Mouse (Mus musculus): ENCODE measurements around the gene Mief1. TPM values are rescaled to one million over a fixed set of nuclear protein-coding genes. Genes with fewer than 3 reads are reported as not detected.

Mief1 gene
- polyA plus RNA-seq, 1 experiment from 2014 or later: 35.8 TPM

GRCm38 (mm10) chr15:80277107-80277506, 43.3 kb downstream of the Mief1 start:
- no peaks in the 10 kb centered on the region for H3K36me3 ChIP-seq (ENCODE audit: control insufficient read depth, insufficient read depth, low read length)
- no peak overlapping the region for H3K4me3 ChIP-seq (ENCODE audit: low read depth, low read length)
- 47% methylated on average over 9 of the region's 9 CpGs for WGBS
- no peaks in the 10 kb centered on the region; the same call in 1 of the 2 replicates for H3K4me1 ChIP-seq (ENCODE audit: control insufficient read depth, insufficient read depth, low read length)
- H3K27ac ChIP-seq (ENCODE audit: low read depth, low read length): no peak overlapping the region
- H3K9me3 ChIP-seq (ENCODE audit: control insufficient read depth, low read length): no peaks in the 10 kb centered on the region
- no peak for ATAC-seq (ENCODE audit: low read depth)
- no peaks in the 10 kb centered on the region; the same call in 1 of the 2 replicates for H3K27me3 ChIP-seq (ENCODE audit: control insufficient read depth, insufficient read depth, low read length)
- H3K9ac ChIP-seq (replicated peaks; ENCODE audit: low read depth, low read length): no peak overlapping the region
- no peak overlapping the region for H3K4me2 ChIP-seq (ENCODE audit: low read depth, low read length)

GRCm38 (mm10) chr15:80277625-80278024, 43.8 kb downstream of the Mief1 start:
- Histone ChIP-seq H3K9ac (replicated peaks; ENCODE audit: low read depth, low read length) (no peak overlapping the region), H3K27me3 (ENCODE audit: control insufficient read depth, insufficient read depth, low read length) (no peaks in the 10 kb centered on the region; the same call in 1 of the 2 replicates), H3K27ac (ENCODE audit: low read depth, low read length) (no peak overlapping the region), H3K9me3 (ENCODE audit: control insufficient read depth, low read length) (no peaks in the 10 kb centered on the region), H3K4me1 (ENCODE audit: control insufficient read depth, insufficient read depth, low read length) (no peaks in the 10 kb centered on the region), H3K4me2 (ENCODE audit: low read depth, low read length) (no peak overlapping the region), H3K4me3 (ENCODE audit: low read depth, low read length) (no peak overlapping the region), H3K36me3 (ENCODE audit: control insufficient read depth, insufficient read depth, low read length) (no peaks in the 10 kb centered on the region)
- ATAC-seq (ENCODE audit: low read depth): no peak
- 2% methylated on average over 6 of the region's 6 CpGs for WGBS

- H3K27ac ChIP-seq (ENCODE audit: low read depth, low read length): no peak overlapping the region
- H3K9me3 ChIP-seq (ENCODE audit: control insufficient read depth, low read length): no peaks in the 10 kb centered on the region
- no peaks in the 10 kb centered on the region; the same call in 1 of the 2 replicates for H3K27me3 ChIP-seq (ENCODE audit: control insufficient read depth, insufficient read depth, low read length)
- no peaks in the 10 kb centered on the region for H3K36me3 ChIP-seq (ENCODE audit: control insufficient read depth, insufficient read depth, low read length)
- no peak overlapping the region for H3K4me2 ChIP-seq (ENCODE audit: low read depth, low read length)
- 63% methylated on average over 5 of the region's 5 CpGs for WGBS
- no peaks in the 10 kb centered on the region for H3K4me1 ChIP-seq (ENCODE audit: control insufficient read depth, insufficient read depth, low read length)
- no peak overlapping the region for H3K9ac ChIP-seq (replicated peaks; ENCODE audit: low read depth, low read length)
- H3K4me3 ChIP-seq (ENCODE audit: low read depth, low read length): no peak overlapping the region
- no peak for ATAC-seq (ENCODE audit: low read depth)
Measured at GRCm38 (mm10) chr15:80278121-80278759, 44.4 kb downstream of the Mief1 start.

- Histone ChIP-seq H3K4me1 (ENCODE audit: control insufficient read depth, insufficient read depth, low read length) (no peaks in the 10 kb centered on the region), H3K4me2 (ENCODE audit: low read depth, low read length) (no peak overlapping the region), H3K36me3 (ENCODE audit: control insufficient read depth, insufficient read depth, low read length) (no peaks in the 10 kb centered on the region), H3K27me3 (ENCODE audit: control insufficient read depth, insufficient read depth, low read length) (no peaks in the 10 kb centered on the region; the same call in 1 of the 2 replicates), H3K9me3 (ENCODE audit: control insufficient read depth, low read length) (no peaks in the 10 kb centered on the region), H3K4me3 (ENCODE audit: low read depth, low read length) (no peak overlapping the region), H3K9ac (replicated peaks; ENCODE audit: low read depth, low read length) (no peak overlapping the region), H3K27ac (ENCODE audit: low read depth, low read length) (no peak overlapping the region)
- no peak for ATAC-seq (ENCODE audit: low read depth)
- 92% methylated on average over 2 of the region's 2 CpGs for WGBS
Measured at GRCm38 (mm10) chr15:80279053-80279452, 45.2 kb downstream of the Mief1 start.

GRCm38 (mm10) chr15:80280646-80281045, 46.8 kb downstream of the Mief1 start:
- H3K9ac ChIP-seq (replicated peaks; ENCODE audit: low read depth, low read length): no peak overlapping the region
- H3K27ac ChIP-seq (ENCODE audit: low read depth, low read length): no peak overlapping the region
- no peak for ATAC-seq (ENCODE audit: low read depth)
- no peak overlapping the region for H3K4me2 ChIP-seq (ENCODE audit: low read depth, low read length)
- no peaks in the 10 kb centered on the region for H3K9me3 ChIP-seq (ENCODE audit: control insufficient read depth, low read length)
- H3K36me3 ChIP-seq (ENCODE audit: control insufficient read depth, insufficient read depth, low read length): no peaks in the 10 kb centered on the region
- 30% methylated on average over 6 of the region's 6 CpGs for WGBS
- H3K4me3 ChIP-seq (ENCODE audit: low read depth, low read length): no peak overlapping the region
- H3K27me3 ChIP-seq (ENCODE audit: control insufficient read depth, insufficient read depth, low read length): peaks cover under 1% of the 10 kb centered on the region; the same call in 1 of the 2 replicates
- no peaks in the 10 kb centered on the region for H3K4me1 ChIP-seq (ENCODE audit: control insufficient read depth, insufficient read depth, low read length)

GRCm38 (mm10) chr15:80286851-80287415, 53.1 kb downstream of the Mief1 start, which contains the start of gene Cacna1i:
Gene Cacna1i (plus strand): TSS chr15:80287238.
- peak; percentile 72; the same call in 1 of the 2 replicates for ATAC-seq (ENCODE audit: low read depth)
- Histone ChIP-seq H3K36me3 (ENCODE audit: control insufficient read depth, insufficient read depth, low read length) (no peaks in the 10 kb centered on the region), H3K4me1 (ENCODE audit: control insufficient read depth, insufficient read depth, low read length) (0 out of 2 replicates have a peak, but pooled peaks cover 3% of the 10 kb centered on the region), H3K4me2 (ENCODE audit: low read depth, low read length) (peak within 1 kb of the TSS; percentile 85), H3K4me3 (ENCODE audit: low read depth, low read length) (peak within 1 kb of the TSS; percentile 58), H3K27ac (ENCODE audit: low read depth, low read length) (no peak within 1 kb of the TSS), H3K9me3 (ENCODE audit: control insufficient read depth, low read length) (no peaks in the 10 kb centered on the region), H3K27me3 (ENCODE audit: control insufficient read depth, insufficient read depth, low read length) (peaks cover 25% of the 10 kb centered on the region), H3K9ac (replicated peaks; ENCODE audit: low read depth, low read length) (peak within 1 kb of the TSS; percentile 75)
- 2% methylated on average over 40 of the region's 50 CpGs for WGBS

GRCm38 (mm10) chr15:80288036-80288435, 54.2 kb downstream of the Mief1 start:
- 0 out of 2 replicates have a peak, but pooled peaks cover 3% of the 10 kb centered on the region for H3K4me1 ChIP-seq (ENCODE audit: control insufficient read depth, insufficient read depth, low read length)
- peak overlapping the region; percentile 58 for H3K4me3 ChIP-seq (ENCODE audit: low read depth, low read length)
- no peak for ATAC-seq (ENCODE audit: low read depth)
- peaks cover 25% of the 10 kb centered on the region for H3K27me3 ChIP-seq (ENCODE audit: control insufficient read depth, insufficient read depth, low read length)
- peak overlapping the region; percentile 75 for H3K9ac ChIP-seq (replicated peaks; ENCODE audit: low read depth, low read length)
- H3K4me2 ChIP-seq (ENCODE audit: low read depth, low read length): peak overlapping the region; percentile 85
- WGBS: 2% methylated on average over 23 of the region's 23 CpGs
- H3K36me3 ChIP-seq (ENCODE audit: control insufficient read depth, insufficient read depth, low read length): no peaks in the 10 kb centered on the region
- no peak overlapping the region for H3K27ac ChIP-seq (ENCODE audit: low read depth, low read length)
- H3K9me3 ChIP-seq (ENCODE audit: control insufficient read depth, low read length): no peaks in the 10 kb centered on the region

GRCm38 (mm10) chr15:80289436-80289835, 55.6 kb downstream of the Mief1 start:
- H3K4me2 ChIP-seq (ENCODE audit: low read depth, low read length): no peak overlapping the region
- no peak overlapping the region for H3K27ac ChIP-seq (ENCODE audit: low read depth, low read length)
- H3K4me1 ChIP-seq (ENCODE audit: control insufficient read depth, insufficient read depth, low read length): 0 out of 2 replicates have a peak, but pooled peaks cover 3% of the 10 kb centered on the region
- 5% methylated on average over 10 of the region's 10 CpGs for WGBS
- H3K4me3 ChIP-seq (ENCODE audit: low read depth, low read length): no peak overlapping the region
- H3K9ac ChIP-seq (replicated peaks; ENCODE audit: low read depth, low read length): no peak overlapping the region
- no peaks in the 10 kb centered on the region for H3K9me3 ChIP-seq (ENCODE audit: control insufficient read depth, low read length)
- H3K36me3 ChIP-seq (ENCODE audit: control insufficient read depth, insufficient read depth, low read length): no peaks in the 10 kb centered on the region
- H3K27me3 ChIP-seq (ENCODE audit: control insufficient read depth, insufficient read depth, low read length): peaks cover 25% of the 10 kb centered on the region
- no peak for ATAC-seq (ENCODE audit: low read depth)

- Histone ChIP-seq H3K27ac (ENCODE audit: low read depth, low read length) (no peak overlapping the region), H3K4me2 (ENCODE audit: low read depth, low read length) (no peak overlapping the region), H3K27me3 (ENCODE audit: control insufficient read depth, insufficient read depth, low read length) (no peaks in the 10 kb centered on the region), H3K9ac (replicated peaks; ENCODE audit: low read depth, low read length) (no peak overlapping the region), H3K9me3 (ENCODE audit: control insufficient read depth, low read length) (no peaks in the 10 kb centered on the region), H3K4me1 (ENCODE audit: control insufficient read depth, insufficient read depth, low read length) (no peaks in the 10 kb centered on the region), H3K4me3 (ENCODE audit: low read depth, low read length) (no peak overlapping the region), H3K36me3 (ENCODE audit: control insufficient read depth, insufficient read depth, low read length) (no peaks in the 10 kb centered on the region)
- 100% methylated on average over 1 of the region's 1 CpGs for WGBS
- no peak for ATAC-seq (ENCODE audit: low read depth)
Measured at GRCm38 (mm10) chr15:80297146-80297545, 63.3 kb downstream of the Mief1 start.

All from neural tube, embryonic 14.5 days (tissue).